Mouse (Mus musculus) urinary bladder, postnatal 25 days (tissue): ENCODE measurements around the gene Pygo1.

Source experiments
- DNase-seq: peaks from one replicate; pipeline ENCODE4 v3.0.0; 2022; ENCODE audit warnings: low spot score

Pygo1 gene

DNA sequence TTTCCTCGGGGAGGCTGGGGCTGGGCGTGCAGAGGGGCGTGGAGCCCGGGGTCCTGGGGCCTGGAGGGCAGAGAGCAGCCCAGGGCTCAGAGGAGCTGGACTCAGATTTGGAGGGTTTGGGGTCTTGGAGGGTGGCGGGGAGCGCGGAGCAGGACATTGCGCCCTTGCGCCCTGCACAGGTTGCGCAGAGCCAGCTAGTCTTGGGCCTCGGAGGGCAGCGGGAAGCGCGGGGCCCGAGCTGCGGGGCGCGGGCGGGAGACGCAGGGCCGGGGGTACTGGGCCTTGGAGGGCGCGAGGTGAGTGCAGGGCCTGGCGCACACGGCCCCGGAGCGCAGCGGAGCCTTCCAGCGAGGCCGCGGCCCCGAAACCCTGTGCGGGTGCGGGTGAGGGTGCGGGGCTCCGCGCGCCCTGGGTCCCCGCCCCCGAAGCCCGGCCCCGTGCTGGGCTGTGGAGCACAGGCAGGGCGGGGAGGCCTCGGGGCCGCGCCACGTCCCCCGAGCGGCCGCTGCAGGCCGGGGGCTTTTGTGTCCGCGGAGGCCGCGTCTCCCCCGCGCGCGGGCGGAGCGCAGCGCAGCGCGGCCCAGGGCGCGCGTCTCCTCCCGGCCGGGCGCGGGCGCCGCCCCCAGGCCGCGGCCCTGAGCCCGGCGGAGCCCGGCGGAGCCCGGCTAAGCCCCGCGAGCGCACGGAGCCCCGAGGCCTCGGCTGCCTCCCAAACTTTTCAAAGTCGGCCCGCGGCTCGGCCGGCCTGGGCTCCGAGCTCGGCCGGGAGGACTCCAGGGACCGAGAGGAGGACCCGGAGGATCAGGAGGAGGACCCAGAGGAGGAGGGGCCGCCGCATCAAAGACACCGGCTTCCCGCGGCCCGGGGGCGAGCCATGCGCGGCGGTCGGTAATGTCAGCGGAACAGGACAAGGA is at the start of gene Pygo1:
Gene Pygo1, plus strand, starts transcription at position 625 of the 914 bp plus-strand sequence.
- peak; percentile 38 for DNase-seq

GRCm38 (mm10) chr9:72875878-72876277 is 49.6 kb upstream of the Pygo1 start:
- no peak for DNase-seq

- no peak for DNase-seq
Observed at GRCm38 (mm10) chr9:72877905-72878304, 47.5 kb upstream of the Pygo1 start.

- no peak for DNase-seq
Observed at GRCm38 (mm10) chr9:72878656-72879055, 46.8 kb upstream of the Pygo1 start.

- no peak for DNase-seq
Observed at GRCm38 (mm10) chr9:72879601-72880000, 45.8 kb upstream of the Pygo1 start.

DNA sequence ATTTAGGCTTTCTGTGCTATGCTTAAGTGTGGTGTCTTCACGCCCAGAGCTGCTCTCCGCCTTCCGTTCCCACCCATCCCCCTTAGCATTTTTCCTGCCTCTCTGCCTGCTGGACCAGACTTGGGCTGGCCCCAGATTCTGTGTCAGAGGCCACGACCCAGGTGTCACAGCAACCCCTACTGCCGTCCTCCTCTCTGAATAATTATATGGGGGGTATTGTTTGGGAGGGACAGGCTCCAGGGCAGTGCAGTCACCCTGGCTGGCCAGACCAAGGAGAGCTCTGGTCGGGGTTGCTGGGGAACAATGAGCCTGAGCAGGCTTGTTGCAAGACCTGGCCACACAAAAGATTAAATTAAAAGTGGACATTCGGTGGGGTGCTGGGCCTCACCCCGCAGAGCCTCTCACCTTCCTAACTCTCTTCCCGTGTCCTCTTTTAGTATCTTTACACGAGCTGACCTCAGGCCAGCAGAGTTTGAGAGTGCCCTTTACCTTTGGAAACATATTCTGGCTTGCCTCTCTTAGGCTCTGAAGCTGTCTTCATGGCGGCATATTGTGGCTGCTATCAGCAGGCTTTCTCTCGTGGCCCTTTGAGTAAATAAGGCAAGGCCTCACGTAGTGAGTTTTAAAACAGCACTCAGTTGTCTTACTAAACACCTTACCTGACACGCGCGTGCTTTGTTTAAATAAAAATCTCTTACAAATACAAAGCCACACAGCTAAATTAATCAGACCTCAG is 45.1 kb upstream of the Pygo1 start:
- DNase-seq, result no peak

GRCm38 (mm10) chr9:72881026-72881768 is 44.2 kb upstream of the Pygo1 start:
- DNase-seq, result no peak

DNA sequence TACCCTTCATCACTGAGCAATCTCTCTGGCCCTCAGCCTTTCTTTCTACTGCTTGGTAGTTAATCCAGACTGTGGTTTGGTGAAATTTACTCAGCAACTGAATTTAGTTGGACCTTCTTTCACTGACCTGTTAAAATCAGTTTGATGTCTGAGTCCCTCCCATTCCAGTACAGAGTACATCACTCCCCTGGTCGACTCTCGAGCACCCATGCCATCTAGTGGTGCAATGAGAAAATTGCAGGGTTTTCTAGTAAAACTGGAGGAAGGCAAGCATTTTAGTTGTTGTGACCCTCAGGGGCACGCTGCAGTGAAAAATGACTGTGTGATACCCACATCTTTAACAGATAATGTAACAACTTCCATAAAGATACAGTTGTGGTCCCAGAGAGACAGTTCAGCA is 41.5 kb upstream of the Pygo1 start:
- peak; percentile 21 for DNase-seq

DNA sequence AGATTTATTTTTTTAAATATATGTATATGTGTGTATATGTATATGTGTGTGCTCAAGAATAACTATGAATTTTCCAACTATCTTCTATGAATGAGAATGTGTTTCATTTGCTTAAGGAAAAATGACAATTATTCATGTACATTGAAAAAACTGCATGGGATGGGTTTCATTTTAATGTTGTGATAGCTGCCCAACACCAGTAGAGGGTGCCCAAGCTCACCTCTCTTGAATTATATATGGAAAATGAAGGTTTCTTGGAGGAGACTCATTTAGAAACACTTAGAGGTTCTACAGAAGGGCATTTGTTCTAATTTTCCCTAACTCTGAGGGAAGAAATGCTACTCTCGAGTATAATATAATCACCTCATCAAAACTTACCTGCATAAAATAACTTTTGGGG is 35.7 kb upstream of the Pygo1 start:
- no peak for DNase-seq

- DNase-seq, result no peak
Observed at GRCm38 (mm10) chr9:72890499-72891085, 34.9 kb upstream of the Pygo1 start.

- no peak for DNase-seq
Observed at GRCm38 (mm10) chr9:72892761-72893160, 32.7 kb upstream of the Pygo1 start.

- DNase-seq, result no peak
Observed at GRCm38 (mm10) chr9:72894796-72895352, 30.6 kb upstream of the Pygo1 start.

- DNase-seq, result no peak
Observed at GRCm38 (mm10) chr9:72902057-72902456, 23.4 kb upstream of the Pygo1 start.

DNA sequence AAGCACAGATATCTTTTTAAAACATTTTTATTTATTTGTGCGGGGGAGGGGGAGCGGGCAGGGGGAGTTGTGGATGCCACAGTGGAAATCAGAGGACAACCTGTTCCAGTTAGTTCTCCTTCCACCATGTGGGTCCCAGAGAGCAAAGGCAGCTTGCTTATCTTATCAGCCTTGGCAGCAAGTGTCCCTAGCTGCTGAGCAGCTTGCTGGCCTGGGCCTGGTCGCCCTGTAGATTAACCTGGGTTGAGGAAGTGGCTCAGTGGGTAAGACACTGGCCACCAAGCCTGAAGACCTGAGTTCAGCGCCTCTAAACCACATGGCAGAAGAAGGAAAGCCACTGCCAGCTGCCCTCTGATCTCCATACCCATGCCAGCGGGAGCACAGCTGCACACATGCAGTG is 22.8 kb upstream of the Pygo1 start:
- DNase-seq, result no peak

DNA sequence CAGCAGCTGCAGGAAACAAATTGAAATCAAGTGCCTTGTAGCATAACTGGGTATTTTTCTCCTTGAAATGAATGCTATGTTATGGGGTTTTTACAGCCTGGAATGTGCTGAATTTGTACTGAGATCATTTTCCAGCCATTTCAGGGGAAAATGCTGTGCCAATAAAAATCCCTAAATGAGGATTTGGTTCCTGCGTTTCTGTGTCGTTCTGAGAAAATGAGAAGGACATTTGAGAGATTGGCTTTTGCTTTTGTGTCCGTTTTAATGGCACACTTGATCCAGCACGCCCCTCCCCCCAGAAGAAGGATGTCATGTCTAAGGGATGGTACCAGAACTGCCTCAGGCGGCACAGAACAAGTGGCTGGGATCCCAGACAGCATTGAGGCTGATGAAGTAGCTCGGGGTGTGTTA is 18.7 kb upstream of the Pygo1 start:
- DNase-seq, result no peak

DNA sequence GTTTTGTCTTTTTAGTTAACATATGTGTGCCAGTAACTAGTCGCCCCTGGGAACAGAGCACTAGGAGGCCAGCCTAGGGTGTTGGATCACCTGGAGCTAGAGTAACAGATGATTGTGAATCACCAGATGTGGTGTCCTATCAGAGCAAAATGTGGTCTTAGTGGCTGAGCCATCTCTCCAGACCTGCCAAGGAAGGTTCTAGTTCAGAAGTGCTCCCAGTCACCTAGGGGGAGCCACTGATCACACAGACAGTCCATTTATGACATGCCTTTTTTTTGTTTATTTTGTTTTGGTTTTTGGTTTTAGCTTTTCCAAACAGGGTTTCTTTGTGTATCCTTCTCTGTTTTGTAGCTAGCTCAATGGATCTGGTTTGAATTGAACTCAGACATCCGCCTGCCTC is 14.1 kb upstream of the Pygo1 start:
- no peak for DNase-seq

DNA sequence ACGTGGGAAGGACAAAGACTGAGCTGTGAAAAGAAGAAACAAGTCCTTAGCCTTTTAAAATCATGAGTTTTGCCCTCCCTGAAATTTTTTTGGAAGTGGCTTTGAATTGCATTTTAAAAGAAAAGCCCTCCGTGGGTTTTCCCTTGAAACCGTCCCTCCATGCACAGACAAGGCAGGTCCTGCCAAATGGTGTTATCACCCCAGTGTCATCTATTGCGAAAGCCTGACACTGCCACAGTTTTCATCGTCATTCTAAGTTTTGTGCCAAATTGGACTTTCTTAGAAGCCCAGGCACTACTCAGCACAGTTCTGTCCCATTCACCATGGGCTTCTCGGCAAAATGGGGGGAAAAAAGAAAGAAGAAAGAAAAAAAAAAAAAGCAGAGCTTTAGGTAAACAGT is 11.9 kb upstream of the Pygo1 start:
- no peak for DNase-seq

DNA sequence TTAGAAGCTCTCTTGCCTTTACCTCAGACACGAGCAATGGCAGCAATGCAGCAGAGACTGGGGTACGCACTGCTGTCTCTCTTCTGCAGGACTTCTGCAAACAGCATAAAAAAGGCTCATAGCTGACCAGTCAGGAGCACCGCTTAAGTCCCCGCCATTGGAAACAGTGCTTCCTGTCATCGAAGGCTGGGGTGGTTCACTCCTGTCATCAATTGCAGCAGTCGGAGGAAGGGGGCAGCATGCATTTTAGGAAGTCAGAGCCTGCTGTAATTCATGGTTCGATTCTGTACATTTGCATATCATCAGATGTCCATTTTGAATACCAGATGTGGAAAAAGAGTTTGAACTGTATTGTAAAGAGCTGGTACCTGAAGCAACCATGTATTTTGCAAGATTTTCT is 9.7 kb upstream of the Pygo1 start:
- no peak for DNase-seq

- no peak for DNase-seq
Observed at GRCm38 (mm10) chr9:72923068-72923467, 2.4 kb upstream of the Pygo1 start.

- no peak for DNase-seq
Observed at GRCm38 (mm10) chr9:72925935-72926258, 452 bp downstream of the Pygo1 start.

DNA sequence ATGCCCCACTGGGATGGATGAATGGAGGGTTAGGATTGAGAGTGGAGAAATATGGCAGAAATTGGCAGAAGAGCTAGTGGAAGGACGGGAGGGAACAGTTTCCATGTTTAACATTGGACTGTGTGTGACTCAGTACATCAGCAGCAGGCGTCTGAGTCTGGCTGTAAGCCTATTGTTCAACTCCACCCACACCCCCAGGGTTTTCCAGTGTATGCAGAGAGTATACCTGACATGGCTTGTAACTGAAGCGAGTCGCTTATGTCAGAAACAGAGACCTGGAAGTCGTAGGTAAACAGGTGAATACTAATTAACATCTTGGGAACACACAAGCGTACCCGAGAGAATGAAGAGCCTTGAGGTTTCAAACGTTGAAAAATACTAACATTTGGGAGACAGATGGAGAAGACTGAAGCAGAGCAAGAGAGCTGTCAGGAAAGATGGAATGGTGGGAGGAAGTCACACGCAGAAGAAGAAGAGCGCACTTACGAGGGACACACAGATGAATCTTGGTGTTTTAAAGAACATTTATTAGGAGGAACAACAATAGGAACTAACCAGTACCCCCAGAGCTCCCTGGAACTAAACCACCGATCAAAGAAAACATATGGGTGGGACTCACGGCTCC is 5.8 kb downstream of the Pygo1 start:
- no peak for DNase-seq

DNA sequence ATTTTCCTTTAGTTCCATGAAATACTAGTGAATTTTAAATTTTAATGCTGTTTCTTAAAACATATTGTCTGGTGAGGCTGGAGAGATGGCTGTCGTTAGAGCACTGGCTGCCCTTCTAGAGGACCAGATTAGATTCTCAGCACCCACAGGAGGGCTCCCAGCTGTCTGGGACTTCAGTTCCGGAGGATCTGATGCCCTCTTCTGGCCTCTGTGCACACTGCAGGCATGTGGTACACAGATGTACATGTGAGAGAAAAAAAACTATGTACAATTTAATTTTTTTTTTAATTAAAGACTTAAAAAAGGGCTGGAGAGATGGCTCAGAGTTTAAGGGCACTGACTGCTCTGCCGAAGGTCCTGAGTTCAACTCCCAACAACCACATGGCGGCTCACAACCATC is 9.9 kb downstream of the Pygo1 start:
- no peak for DNase-seq
